Mouse (Mus musculus) ES-Bruce4 (cell line): ENCODE measurements around the gene 1700102P08Rik. TPM values are rescaled to one million over a fixed set of nuclear protein-coding genes. Genes with fewer than 3 reads are reported as not detected.
A peak's percentile ranks its signal among the peaks of the same experiment; 100 is the strongest.

Experiments used
- H3K27ac ChIP-seq: 2 replicates; pipeline ENCODE4 v1.5.1; 2012; ENCODE audit warnings: low read length, inconsistent platforms; ENCODE audit not compliant: insufficient read depth
- H3K27me3 ChIP-seq: 2 replicates; pipeline ENCODE4 v1.6.1; 2012; ENCODE audit warnings: mild to moderate bottlenecking, low read length, inconsistent platforms; ENCODE audit not compliant: control insufficient read depth, poor library complexity, insufficient read depth, severe bottlenecking
- H3K36me3 ChIP-seq: 2 replicates; pipeline ENCODE4 v1.6.1; 2012; ENCODE audit warnings: inconsistent platforms, mild to moderate bottlenecking, low read length, moderate library complexity; ENCODE audit not compliant: control insufficient read depth, poor library complexity, insufficient read depth, severe bottlenecking
- H3K4me1 ChIP-seq: one replicate; pipeline ENCODE4 v1.8.1; 2011; ENCODE audit warnings: low read length; ENCODE audit not compliant: control insufficient read depth, insufficient read depth
- H3K4me3 ChIP-seq: 2 replicates; pipeline ENCODE4 v1.5.1; 2011; ENCODE audit warnings: low read depth, mild to moderate bottlenecking, low read length
- H3K9ac ChIP-seq: 2 replicates; pipeline ENCODE4 v1.6.1; 2012; ENCODE audit warnings: low read depth, mild to moderate bottlenecking, inconsistent platforms; ENCODE audit not compliant: poor library complexity, severe bottlenecking
- H3K9me3 ChIP-seq: replicated peaks from 2 replicates; pipeline ENCODE4 v1.6.1; 2012; ENCODE audit warnings: mild to moderate bottlenecking, low read length, inconsistent platforms; ENCODE audit not compliant: control insufficient read depth, poor library complexity, insufficient read depth, severe bottlenecking
- CTCF ChIP-seq: IDR thresholded peaks from one replicate; pipeline ENCODE4 v1.8.1; 2011; ENCODE audit warnings: low read depth, low read length
- EP300 ChIP-seq: IDR thresholded peaks from 2 replicates; pipeline ENCODE4 v1.6.1; 2011; ENCODE audit warnings: low read depth, low read length; ENCODE audit not compliant: insufficient read depth
- POLR2A ChIP-seq: IDR thresholded peaks from one replicate; pipeline ENCODE4 v1.8.1; 2011; ENCODE audit warnings: low read length; ENCODE audit not compliant: insufficient read depth
- polyA plus RNA-seq: library from polyadenylated mRNA; stranded (reverse); fragments of >200 nt; gene quantifications from 2 replicates; pipeline ENCODE4 v1.2.4, GENCODE M21; 2011; ENCODE audit warnings: low read depth; ENCODE audit not compliant: missing spikeins, insufficient read depth, insufficient read length

The 1700102P08Rik gene
- polyA plus RNA-seq, 1 experiment = not detected

DNA sequence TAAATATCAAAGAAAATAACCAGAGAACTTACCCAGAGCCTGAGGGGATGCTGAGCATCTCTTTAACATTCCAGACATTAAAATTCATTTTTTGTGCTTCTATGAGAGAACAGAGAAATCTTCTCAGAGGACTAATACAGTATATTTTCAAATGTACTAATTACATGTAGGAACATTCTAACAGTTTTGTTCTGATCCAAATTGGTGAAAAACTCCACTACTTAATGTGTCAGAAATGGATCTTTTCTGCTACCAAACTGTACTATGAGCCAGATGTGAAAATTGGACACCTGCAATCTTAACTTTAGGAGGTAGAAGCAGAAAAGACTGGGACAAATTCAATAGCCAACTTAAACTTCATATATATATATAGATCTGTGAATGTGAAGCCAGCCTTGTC, 35.8 kb downstream of the 1700102P08Rik start, which contains the start of gene Ccdc36:
TSS of gene Ccdc36 (minus strand) at position 101 of the 400 bp plus-strand sequence.
- TF ChIP-seq CTCF = no peak
- TF ChIP-seq POLR2A = no peak
- no peak for TF ChIP-seq EP300
- H3K9ac ChIP-seq = no peak within 1 kb of the TSS
- H3K9me3 ChIP-seq = no peaks in the 10 kb centered on the region
- peaks cover 3% of the 10 kb centered on the region for H3K27me3 ChIP-seq
- H3K4me3 ChIP-seq = no peak within 1 kb of the TSS
- H3K27ac ChIP-seq = no peak within 1 kb of the TSS
- H3K36me3 ChIP-seq = no peaks in the 10 kb centered on the region
- no peaks in the 10 kb centered on the region for H3K4me1 ChIP-seq

- Histone ChIP-seq H3K27ac (no peak overlapping the region), H3K27me3 (peaks cover 3% of the 10 kb centered on the region), H3K4me3 (0 out of 2 replicates have a peak overlapping the region, but pooled peaks have one; percentile 24), H3K9me3 (no peaks in the 10 kb centered on the region), H3K9ac (no peak overlapping the region), H3K4me1 (no peaks in the 10 kb centered on the region), H3K36me3 (no peaks in the 10 kb centered on the region)
- TF ChIP-seq CTCF = no peak
- no peak for TF ChIP-seq POLR2A
Observed at GRCm38 (mm10) chr9:108431431-108432067, 38.9 kb downstream of the 1700102P08Rik start.

DNA sequence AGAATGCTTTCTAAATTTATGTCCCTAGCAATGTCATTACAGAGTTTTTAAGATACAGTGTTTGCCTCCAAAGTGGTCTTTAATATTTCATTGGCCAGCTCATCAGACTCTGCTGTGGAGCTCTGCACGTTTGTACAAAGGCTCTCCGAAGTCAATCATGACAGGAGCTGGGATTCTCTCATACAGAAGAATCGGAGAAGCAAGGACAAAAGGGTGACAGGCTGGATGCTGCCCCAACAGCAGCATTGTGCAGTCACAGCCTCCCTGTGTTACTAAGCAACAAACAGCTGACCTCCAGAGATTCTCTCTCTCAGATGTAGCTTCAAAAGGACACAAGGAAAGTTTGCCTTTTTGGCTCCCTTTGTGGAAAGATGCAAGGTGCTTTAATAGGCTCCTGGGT, 43.6 kb downstream of the 1700102P08Rik start, which contains the start of gene BC048562:
TSS of gene BC048562 (plus strand) at position 301 of the 400 bp plus-strand sequence.
- no peaks in the 10 kb centered on the region for H3K9me3 ChIP-seq
- H3K36me3 ChIP-seq = no peaks in the 10 kb centered on the region
- no peaks in the 10 kb centered on the region for H3K27me3 ChIP-seq
- no peak within 1 kb of the TSS for H3K9ac ChIP-seq
- H3K4me3 ChIP-seq = no peak within 1 kb of the TSS
- TF ChIP-seq EP300 (no peak), POLR2A (no peak), CTCF (no peak)
- H3K27ac ChIP-seq = no peak within 1 kb of the TSS
- H3K4me1 ChIP-seq = no peaks in the 10 kb centered on the region

GRCm38 (mm10) chr9:108439176-108439575, 46.6 kb downstream of the 1700102P08Rik start:
- no peak for TF ChIP-seq EP300
- TF ChIP-seq CTCF = no peak
- no peak for TF ChIP-seq POLR2A
- Histone ChIP-seq H3K9me3 (no peaks in the 10 kb centered on the region), H3K36me3 (no peaks in the 10 kb centered on the region), H3K9ac (no peak overlapping the region), H3K4me3 (no peak overlapping the region), H3K27me3 (no peaks in the 10 kb centered on the region), H3K27ac (no peak overlapping the region), H3K4me1 (no peaks in the 10 kb centered on the region)

- Histone ChIP-seq H3K4me1 (no peaks in the 10 kb centered on the region), H3K4me3 (no peak overlapping the region)
Observed at GRCm38 (mm10) chr9:108440485-108440884, 47.9 kb downstream of the 1700102P08Rik start.

GRCm38 (mm10) chr9:108441236-108441919, 48.8 kb downstream of the 1700102P08Rik start:
- Histone ChIP-seq H3K9ac (no peak overlapping the region), H3K4me1 (no peaks in the 10 kb centered on the region)
- TF ChIP-seq POLR2A (no peak), CTCF (no peak), EP300 (no peak)

More at GRCm38 (mm10) chr9:108440485-108440884, 47.9 kb downstream of the 1700102P08Rik start:
- Histone ChIP-seq H3K36me3 (no peaks in the 10 kb centered on the region), H3K27ac (no peak overlapping the region), H3K9ac (no peak overlapping the region), H3K9me3 (no peaks in the 10 kb centered on the region), H3K27me3 (no peaks in the 10 kb centered on the region)
- TF ChIP-seq POLR2A (no peak), EP300 (no peak)

More at GRCm38 (mm10) chr9:108441236-108441919, 48.8 kb downstream of the 1700102P08Rik start:
- no peak overlapping the region for H3K4me3 ChIP-seq
- H3K9me3 ChIP-seq = no peaks in the 10 kb centered on the region
- no peaks in the 10 kb centered on the region for H3K27me3 ChIP-seq
- H3K27ac ChIP-seq = no peak overlapping the region
- H3K36me3 ChIP-seq = no peaks in the 10 kb centered on the region
